Mouse (Mus musculus) fat pad, adult 2 months (tissue): ENCODE measurements around the gene Me1.

ENCODE experiments used
- DNase-seq: peaks from one replicate; pipeline ENCODE4 v3.0.0-alpha.2; 2011; ENCODE audit warnings: low read depth, low spot score; ENCODE audit errors: extremely low read depth

Me1 gene

GRCm38 (mm10) chr9:86550717-86551116 lies 145.0 kb downstream of the Me1 start:
- no peak for DNase-seq

- DNase-seq = no peak
Measured at GRCm38 (mm10) chr9:86549637-86550162, 146.1 kb downstream of the Me1 start.

GRCm38 (mm10) chr9:86544559-86544958 lies 151.2 kb downstream of the Me1 start:
- no peak for DNase-seq

- no peak for DNase-seq
Measured at GRCm38 (mm10) chr9:86543451-86543850, 152.3 kb downstream of the Me1 start.

GRCm38 (mm10) chr9:86534071-86534470 lies 161.7 kb downstream of the Me1 start:
- no peak for DNase-seq
